Mouse (Mus musculus): Measurements from ENCODE around the gene Axin1. TPM values are rescaled to one million over a fixed set of nuclear protein-coding genes. Genes with fewer than 3 reads are reported as not detected.
"Not testable (repeated sequence)": the region's sequence is repeated elsewhere in the genome, so short reads cannot be mapped to it uniquely, and the experiment has no call there.

Axin1 gene
- polyA plus RNA-seq, 1 experiment from 2014 or later, result 8.6 TPM

DNA sequence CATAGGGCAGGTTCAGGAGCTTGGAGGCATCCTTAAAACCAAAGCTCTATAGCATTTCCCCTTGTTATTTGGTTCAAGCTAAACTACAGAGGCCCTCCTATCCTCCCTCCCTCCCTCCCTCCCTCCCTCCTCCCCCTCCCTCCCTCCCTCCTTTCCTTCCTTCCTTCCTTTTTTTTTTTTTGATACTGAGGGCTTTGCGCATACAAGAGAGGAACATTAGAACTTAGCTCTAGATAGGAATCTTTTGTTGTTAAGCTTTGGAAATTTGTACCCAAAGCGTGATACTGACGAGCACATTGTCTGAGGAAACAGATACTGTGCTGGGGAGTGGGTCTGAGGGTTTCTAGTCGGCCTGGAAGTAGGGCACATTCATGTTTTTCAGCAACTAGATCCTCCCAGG lies 32.9 kb upstream of the Axin1 start:
- DNase-seq (ENCODE audit: low spot score), result no peak
- Histone ChIP-seq H3K4me2 (replicated peaks; ENCODE audit: low read depth, low read length) (no peak overlapping the region), H3K4me3 (ENCODE audit: low read depth, low read length) (no peak overlapping the region), H3K9me3 (ENCODE audit: control insufficient read depth, low read length) (no peaks in the 10 kb centered on the region), H3K27ac (ENCODE audit: low read depth, low read length) (no peak overlapping the region), H3K27me3 (ENCODE audit: control insufficient read depth, insufficient read depth, low read length) (peaks cover 1% of the 10 kb centered on the region), H3K4me1 (replicated peaks; ENCODE audit: control insufficient read depth, insufficient read depth, low read length) (no peaks in the 10 kb centered on the region), H3K9ac (ENCODE audit: low read depth, low read length) (no peak overlapping the region), H3K36me3 (ENCODE audit: control insufficient read depth, insufficient read depth, low read length) (no peaks in the 10 kb centered on the region)
- WGBS, result 73% methylated on average over 3 of the region's 4 CpGs
- ATAC-seq (ENCODE audit: low FRiP score), result no peak

DNA sequence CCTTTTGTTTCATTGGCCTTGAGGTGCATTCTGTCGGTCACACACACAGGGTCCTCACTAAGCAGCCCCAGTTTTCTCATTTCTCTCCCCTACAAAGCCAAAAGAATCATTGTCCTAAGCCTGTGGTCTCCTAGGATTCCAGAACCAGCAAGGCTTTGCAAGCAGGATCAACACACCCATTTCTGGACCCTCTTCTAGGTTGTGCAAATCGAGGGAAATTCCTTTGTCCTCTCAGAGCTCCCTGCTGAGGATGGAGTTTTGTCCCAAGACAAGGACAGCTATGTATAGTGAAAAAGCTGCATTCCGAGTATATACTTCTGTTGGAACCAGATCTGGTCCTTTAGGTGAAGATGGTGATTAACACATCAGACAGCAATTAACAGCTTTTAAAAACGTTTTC lies 28.3 kb upstream of the Axin1 start:
- H3K27ac ChIP-seq (ENCODE audit: low read depth, low read length), result no peak overlapping the region
- no peak for ATAC-seq (ENCODE audit: low FRiP score)

DNA sequence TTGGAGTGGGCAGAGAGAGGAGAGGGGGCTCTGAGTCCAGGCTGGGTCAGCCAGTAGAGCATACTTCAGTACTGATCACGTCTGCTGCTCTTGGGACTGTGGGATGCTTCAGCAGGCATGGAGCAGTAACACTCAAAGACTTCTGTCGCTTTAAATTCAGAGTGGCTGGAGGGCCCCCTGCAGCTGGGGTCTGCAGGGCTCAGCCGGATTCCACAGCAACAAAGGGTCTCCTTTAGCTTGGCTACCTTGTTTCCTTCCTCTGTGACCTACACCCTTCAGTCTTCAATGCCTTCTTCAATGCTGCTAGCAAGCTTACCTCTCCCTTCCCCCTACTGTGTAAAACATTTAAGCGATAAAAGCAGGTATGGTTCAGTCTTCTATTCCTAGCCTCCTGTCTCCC lies 27.5 kb upstream of the Axin1 start:
- H3K4me2 ChIP-seq (replicated peaks; ENCODE audit: low read depth, low read length), result no peak overlapping the region
- 3% methylated on average over 4 of the region's 4 CpGs for WGBS
- DNase-seq (ENCODE audit: low spot score) (no peak), ATAC-seq (ENCODE audit: low FRiP score) (no peak)
- H3K9ac ChIP-seq (ENCODE audit: low read depth, low read length), result 0 out of 2 replicates have a peak overlapping the region, but pooled peaks have one; percentile 15
- H3K4me3 ChIP-seq (ENCODE audit: low read depth, low read length), result no peak overlapping the region
- H3K27me3 ChIP-seq (ENCODE audit: control insufficient read depth, insufficient read depth, low read length), result peaks cover 40% of the 10 kb centered on the region
- peaks cover 5% of the 10 kb centered on the region for H3K4me1 ChIP-seq (replicated peaks; ENCODE audit: control insufficient read depth, insufficient read depth, low read length)
- H3K36me3 ChIP-seq (ENCODE audit: control insufficient read depth, insufficient read depth, low read length), result no peaks in the 10 kb centered on the region
- no peak overlapping the region for H3K27ac ChIP-seq (ENCODE audit: low read depth, low read length)
- no peaks in the 10 kb centered on the region for H3K9me3 ChIP-seq (ENCODE audit: control insufficient read depth, low read length)

More for the DNA sequence above, 28.3 kb upstream of the Axin1 start:
- Histone ChIP-seq H3K9me3 (ENCODE audit: control insufficient read depth, low read length) (no peaks in the 10 kb centered on the region), H3K9ac (ENCODE audit: low read depth, low read length) (no peak overlapping the region), H3K4me3 (ENCODE audit: low read depth, low read length) (no peak overlapping the region), H3K4me2 (replicated peaks; ENCODE audit: low read depth, low read length) (no peak overlapping the region), H3K4me1 (replicated peaks; ENCODE audit: control insufficient read depth, insufficient read depth, low read length) (peaks cover 5% of the 10 kb centered on the region), H3K36me3 (ENCODE audit: control insufficient read depth, insufficient read depth, low read length) (no peaks in the 10 kb centered on the region), H3K27me3 (ENCODE audit: control insufficient read depth, insufficient read depth, low read length) (peaks cover 36% of the 10 kb centered on the region)
- no peak for DNase-seq (ENCODE audit: low spot score)
- 21% methylated on average over 4 of the region's 4 CpGs for WGBS

DNA sequence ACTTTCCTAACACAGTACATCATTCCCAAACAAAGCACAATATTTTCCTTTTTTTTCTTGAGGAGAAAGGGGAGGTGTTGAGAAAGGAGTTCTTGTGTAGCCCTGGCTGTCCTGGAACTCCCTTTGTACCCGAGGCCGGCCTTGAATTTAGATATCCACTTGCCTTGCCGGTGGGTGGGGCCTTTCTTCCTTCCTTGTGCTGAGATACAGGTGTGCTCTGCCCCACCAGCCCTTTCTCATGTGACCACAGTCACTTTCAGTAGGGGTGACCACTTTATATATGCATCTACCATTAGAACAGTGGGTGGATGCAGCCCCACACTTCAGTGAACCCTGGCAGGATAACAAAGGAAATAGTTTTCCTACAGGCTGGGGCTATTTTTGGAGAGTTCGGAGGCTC lies 26.8 kb upstream of the Axin1 start:
- Histone ChIP-seq H3K4me1 (replicated peaks; ENCODE audit: control insufficient read depth, insufficient read depth, low read length) (peaks cover 5% of the 10 kb centered on the region), H3K9ac (ENCODE audit: low read depth, low read length) (no peak overlapping the region), H3K27me3 (ENCODE audit: control insufficient read depth, insufficient read depth, low read length) (peaks cover 40% of the 10 kb centered on the region), H3K36me3 (ENCODE audit: control insufficient read depth, insufficient read depth, low read length) (no peaks in the 10 kb centered on the region), H3K4me3 (ENCODE audit: low read depth, low read length) (no peak overlapping the region), H3K9me3 (ENCODE audit: control insufficient read depth, low read length) (no peaks in the 10 kb centered on the region), H3K27ac (ENCODE audit: low read depth, low read length) (no peak overlapping the region), H3K4me2 (replicated peaks; ENCODE audit: low read depth, low read length) (no peak overlapping the region)
- 22% methylated on average over 4 of the region's 4 CpGs for WGBS
- no peak for ATAC-seq (ENCODE audit: low FRiP score)
- no peak for DNase-seq (ENCODE audit: low spot score)

DNA sequence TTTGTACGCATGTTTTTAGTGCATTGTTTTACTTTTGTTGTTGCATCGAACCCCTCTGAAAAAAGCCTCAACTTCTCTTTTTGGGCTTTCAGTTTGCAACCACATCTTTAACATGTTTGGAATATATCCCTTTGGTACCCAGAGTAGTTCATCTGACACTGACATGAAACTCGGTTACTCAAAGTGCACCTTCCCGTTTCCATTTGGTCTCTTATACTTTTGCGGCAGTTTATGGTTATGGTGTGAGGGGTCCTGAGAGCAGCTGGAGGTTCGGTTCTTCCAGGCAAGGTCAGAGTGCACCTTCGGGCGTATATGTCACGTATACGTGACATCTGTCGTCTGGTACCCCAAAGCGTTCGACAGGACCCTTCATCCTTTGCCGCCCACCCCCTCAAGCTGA lies 25.7 kb upstream of the Axin1 start:
- no peak for DNase-seq (ENCODE audit: low spot score)

DNA sequence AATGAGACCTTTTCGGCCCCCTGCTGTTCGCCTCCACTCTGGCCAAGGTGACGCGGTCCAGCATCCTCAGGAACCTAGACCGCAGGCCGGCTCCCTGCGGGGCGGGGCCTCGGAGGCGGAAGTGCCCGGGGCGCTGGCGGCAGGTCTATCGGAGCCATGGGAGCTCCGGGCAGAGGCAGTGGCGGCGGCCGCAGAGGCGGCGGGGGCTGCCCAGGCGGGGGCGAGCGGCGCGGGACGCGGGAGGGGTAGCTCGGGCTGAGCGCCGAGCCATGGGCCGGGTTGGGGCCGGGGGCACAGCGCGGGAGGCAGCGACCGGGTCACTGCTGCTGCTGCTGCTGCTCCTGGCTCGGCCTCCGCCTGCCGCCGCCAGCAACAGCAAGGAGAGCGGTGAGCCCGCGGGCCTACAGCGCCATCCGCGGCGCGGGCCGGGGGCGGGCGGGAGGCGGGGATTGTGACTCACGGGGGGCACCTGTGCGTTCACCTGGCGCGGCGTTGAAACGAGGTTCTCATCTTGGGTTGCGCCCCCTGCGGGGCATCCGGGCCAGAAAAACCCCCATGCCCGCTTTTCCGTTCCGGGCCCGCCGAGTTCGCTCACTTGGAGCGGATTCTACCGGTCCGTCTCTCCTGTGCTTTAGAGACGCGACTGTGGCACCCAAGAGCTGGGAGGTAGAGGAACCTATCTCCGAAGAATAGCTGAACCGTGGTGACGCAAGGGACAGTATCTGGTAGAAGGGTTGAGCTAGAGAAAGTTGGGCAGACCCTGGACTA lies 25.1 kb upstream of the Axin1 start, which contains the start of gene Tmem8:
Tmem8 (plus strand) TSS at position 119 of the 768 bp plus-strand sequence.
- Histone ChIP-seq H3K4me3 (ENCODE audit: low read depth, low read length) (peak within 1 kb of the TSS; percentile 79), H3K36me3 (ENCODE audit: control insufficient read depth, insufficient read depth, low read length) (no peaks in the 10 kb centered on the region), H3K27me3 (ENCODE audit: control insufficient read depth, insufficient read depth, low read length) (peaks cover 42% of the 10 kb centered on the region), H3K4me1 (replicated peaks; ENCODE audit: control insufficient read depth, insufficient read depth, low read length) (peaks cover 5% of the 10 kb centered on the region), H3K27ac (ENCODE audit: low read depth, low read length) (no peak within 1 kb of the TSS), H3K9ac (ENCODE audit: low read depth, low read length) (peak within 1 kb of the TSS; percentile 75), H3K4me2 (replicated peaks; ENCODE audit: low read depth, low read length) (peak within 1 kb of the TSS; percentile 98), H3K9me3 (ENCODE audit: control insufficient read depth, low read length) (no peaks in the 10 kb centered on the region)
- 1% methylated on average over 56 of the region's 75 CpGs for WGBS
- peak; percentile 77 for DNase-seq (ENCODE audit: low spot score)
- ATAC-seq (ENCODE audit: low FRiP score), result peak; percentile 75

More for the DNA sequence above, 25.7 kb upstream of the Axin1 start:
- Histone ChIP-seq H3K4me1 (replicated peaks; ENCODE audit: control insufficient read depth, insufficient read depth, low read length) (peaks cover 5% of the 10 kb centered on the region), H3K27ac (ENCODE audit: low read depth, low read length) (no peak overlapping the region), H3K4me2 (replicated peaks; ENCODE audit: low read depth, low read length) (peak overlapping the region; percentile 98), H3K9me3 (ENCODE audit: control insufficient read depth, low read length) (no peaks in the 10 kb centered on the region), H3K36me3 (ENCODE audit: control insufficient read depth, insufficient read depth, low read length) (no peaks in the 10 kb centered on the region), H3K9ac (ENCODE audit: low read depth, low read length) (peak overlapping the region; percentile 75), H3K27me3 (ENCODE audit: control insufficient read depth, insufficient read depth, low read length) (peaks cover 42% of the 10 kb centered on the region), H3K4me3 (ENCODE audit: low read depth, low read length) (peak overlapping the region; percentile 79)
- no peak for ATAC-seq (ENCODE audit: low FRiP score)
- 15% methylated on average over 14 of the region's 14 CpGs for WGBS

DNA sequence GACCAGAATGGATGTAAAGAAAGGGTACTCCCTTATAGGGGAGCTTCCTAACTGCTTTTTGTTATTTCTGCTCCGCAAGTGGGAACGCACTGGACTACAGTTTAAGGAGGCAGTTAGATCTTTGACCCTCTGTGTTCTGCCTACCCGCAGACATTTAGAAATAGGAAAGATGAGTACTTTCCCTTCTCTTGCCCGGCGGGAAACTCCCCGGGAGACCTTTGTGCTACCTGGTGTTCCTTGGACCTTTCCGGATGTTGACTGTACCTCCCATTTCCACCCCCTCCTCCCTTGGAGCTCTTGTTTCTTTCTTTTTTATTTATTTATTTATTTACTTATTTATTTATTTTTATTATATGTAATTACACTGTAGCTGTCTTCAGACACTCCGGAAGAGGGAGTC lies 24.4 kb upstream of the Axin1 start:
- ATAC-seq (ENCODE audit: low FRiP score), result no peak
- Histone ChIP-seq H3K9ac (ENCODE audit: low read depth, low read length) (no peak overlapping the region), H3K27me3 (ENCODE audit: control insufficient read depth, insufficient read depth, low read length) (peaks cover 42% of the 10 kb centered on the region), H3K4me2 (replicated peaks; ENCODE audit: low read depth, low read length) (peak overlapping the region; percentile 98), H3K4me3 (ENCODE audit: low read depth, low read length) (peak overlapping the region; percentile 79), H3K27ac (ENCODE audit: low read depth, low read length) (no peak overlapping the region), H3K9me3 (ENCODE audit: control insufficient read depth, low read length) (no peaks in the 10 kb centered on the region), H3K36me3 (ENCODE audit: control insufficient read depth, insufficient read depth, low read length) (no peaks in the 10 kb centered on the region), H3K4me1 (replicated peaks; ENCODE audit: control insufficient read depth, insufficient read depth, low read length) (peaks cover 5% of the 10 kb centered on the region)
- no peak for DNase-seq (ENCODE audit: low spot score)
- 11% methylated on average over 8 of the region's 8 CpGs for WGBS

DNA sequence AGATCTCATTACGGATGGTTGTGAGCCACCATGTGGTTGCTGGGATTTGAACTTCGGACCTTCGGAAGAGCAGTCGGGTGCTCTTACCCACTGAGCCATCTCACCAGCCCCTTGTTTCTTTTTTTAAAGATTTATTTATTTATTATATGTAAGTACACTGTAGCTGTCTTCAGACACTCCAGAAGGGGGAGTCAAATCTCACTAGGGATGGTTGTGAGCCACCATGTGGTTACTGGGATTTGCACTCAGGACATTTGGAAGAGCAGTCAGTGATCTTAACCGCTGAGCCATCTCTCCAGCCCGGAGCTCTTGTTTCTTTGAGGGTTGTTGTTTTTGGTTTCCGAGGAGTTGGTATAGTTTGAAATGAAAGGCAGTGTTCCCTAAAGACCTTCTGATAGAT lies 24.0 kb upstream of the Axin1 start:
- 62% methylated on average over 7 of the region's 7 CpGs for WGBS
- H3K27ac ChIP-seq (ENCODE audit: low read depth, low read length); H3K4me1 ChIP-seq (replicated peaks; ENCODE audit: control insufficient read depth, insufficient read depth, low read length); H3K36me3 ChIP-seq (ENCODE audit: control insufficient read depth, insufficient read depth, low read length); H3K4me2 ChIP-seq (replicated peaks; ENCODE audit: low read depth, low read length); ATAC-seq (ENCODE audit: low FRiP score); DNase-seq (ENCODE audit: low spot score); H3K9me3 ChIP-seq (ENCODE audit: control insufficient read depth, low read length); H3K4me3 ChIP-seq (ENCODE audit: low read depth, low read length); H3K9ac ChIP-seq (ENCODE audit: low read depth, low read length): not testable (repeated sequence)
- peaks cover 42% of the 10 kb centered on the region for H3K27me3 ChIP-seq (ENCODE audit: control insufficient read depth, insufficient read depth, low read length)
